Mouse (Mus musculus) lung, adult 10 weeks (tissue): ENCODE results near the gene Ptger2. TPM values are rescaled to one million over a fixed set of nuclear protein-coding genes. Genes with fewer than 3 reads are reported as not detected.

Experiments used
- polyA plus RNA-seq: library from polyadenylated mRNA; stranded (reverse); fragments of 350-450 nt; fragmentation: Illumina TruSeq; extraction: RNeasy Lipid Tissue Mini Kit (QIAGEN cat#74804); gene quantifications from one replicate; pipeline ENCODE4 v1.2.3, GENCODE M21; 2014; ENCODE audit warnings: low read depth, low replicate concordance; ENCODE audit not compliant: insufficient read depth

Ptger2 gene
- polyA plus RNA-seq, result 3.1 TPM

GRCm38 (mm10) chr14:44987674-44988355 is at the start of gene Ptger2:
Gene Ptger2, plus strand, starts transcription at chr14:44988195.

Other genes starting within 250 kb of the Ptger2 start
- gene Gm8267, start 237.9 kb upstream of the Ptger2 start, polyA plus RNA-seq, result not detected
- not detected for gene Ptgdr, start 128.8 kb upstream of the Ptger2 start, polyA plus RNA-seq
- gene Gpr137c, start 231.5 kb downstream of the Ptger2 start, polyA plus RNA-seq, result 0.59 TPM
- 9.2 TPM for gene Txndc16, start 232.1 kb downstream of the Ptger2 start, polyA plus RNA-seq